Mouse (Mus musculus): ENCODE results near the gene Ntn5. TPM values are rescaled to one million over a fixed set of nuclear protein-coding genes. Genes with fewer than 3 reads are reported as not detected.
"Not testable (repeated sequence)": the region's sequence is repeated elsewhere in the genome, so short reads cannot be mapped to it uniquely, and the experiment has no call there.

The Ntn5 gene
- polyA plus RNA-seq, 1 experiment, result 1.7 TPM

GRCm38 (mm10) chr7:45654424-45655047 is 29.3 kb upstream of the Ntn5 start:
- DNase-seq (ENCODE audit: extremely low spot score in 1 of 2, low spot score in 1 of 2), result no peak

DNA sequence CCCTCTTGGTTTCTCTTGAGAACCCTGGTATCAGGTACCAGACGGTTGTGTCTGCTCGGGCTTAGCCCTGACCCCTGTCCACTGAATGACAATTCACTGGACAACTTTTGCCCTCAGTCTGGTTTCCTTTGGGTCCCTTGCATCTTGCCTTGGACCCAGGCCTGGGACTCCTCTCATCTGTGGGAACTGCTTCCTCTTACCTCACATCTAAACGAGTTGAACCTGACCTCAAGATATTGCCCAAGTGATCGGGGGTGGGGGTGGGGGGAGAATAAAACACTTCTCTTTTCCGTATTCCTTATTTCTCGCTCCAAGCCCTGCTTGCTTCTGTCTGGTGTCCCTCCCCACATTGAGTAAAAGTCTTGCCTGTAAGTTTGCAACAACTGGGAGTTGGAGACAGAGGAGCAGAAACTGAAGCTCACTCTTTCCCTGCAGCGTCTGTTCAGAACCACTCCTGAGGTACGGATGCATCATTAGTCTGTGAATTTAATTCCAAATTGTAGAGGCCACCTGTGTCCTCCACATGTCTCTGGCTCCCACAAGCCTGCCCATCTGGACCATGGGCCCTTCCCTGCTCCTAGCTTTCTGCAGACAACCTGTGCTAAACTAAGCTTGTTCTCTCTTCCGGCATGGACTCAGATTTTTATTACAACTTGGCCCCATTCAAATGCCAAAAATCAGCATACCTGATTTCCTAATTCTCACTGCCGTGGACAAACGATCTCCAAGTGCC is 22.9 kb upstream of the Ntn5 start:
- no peak for DNase-seq (ENCODE audit: extremely low spot score in 1 of 2, low spot score in 1 of 2)

DNA sequence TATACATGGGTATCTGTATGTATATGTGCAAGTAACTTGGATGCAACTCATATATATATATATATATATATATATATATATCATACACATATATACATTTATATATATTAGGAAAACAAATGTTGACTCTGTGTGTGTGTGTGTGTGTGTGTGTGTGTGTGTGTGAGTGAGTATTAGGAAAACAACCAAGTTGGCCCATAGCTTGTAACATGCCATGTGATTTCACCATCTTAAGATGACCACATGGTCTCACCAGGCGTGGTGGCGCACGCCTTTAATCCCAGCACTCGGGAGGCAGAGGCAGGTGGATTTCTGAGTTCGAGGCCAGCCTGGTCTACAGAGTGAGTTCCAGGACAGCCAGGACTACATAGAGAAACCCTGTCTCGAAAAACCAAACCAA is 22.1 kb upstream of the Ntn5 start:
- DNase-seq (ENCODE audit: extremely low spot score in 1 of 2, low spot score in 1 of 2), result not testable (repeated sequence)

GRCm38 (mm10) chr7:45665303-45666138 is 18.3 kb upstream of the Ntn5 start:
- no peak for DNase-seq (ENCODE audit: extremely low spot score in 1 of 2, low spot score in 1 of 2)

DNA sequence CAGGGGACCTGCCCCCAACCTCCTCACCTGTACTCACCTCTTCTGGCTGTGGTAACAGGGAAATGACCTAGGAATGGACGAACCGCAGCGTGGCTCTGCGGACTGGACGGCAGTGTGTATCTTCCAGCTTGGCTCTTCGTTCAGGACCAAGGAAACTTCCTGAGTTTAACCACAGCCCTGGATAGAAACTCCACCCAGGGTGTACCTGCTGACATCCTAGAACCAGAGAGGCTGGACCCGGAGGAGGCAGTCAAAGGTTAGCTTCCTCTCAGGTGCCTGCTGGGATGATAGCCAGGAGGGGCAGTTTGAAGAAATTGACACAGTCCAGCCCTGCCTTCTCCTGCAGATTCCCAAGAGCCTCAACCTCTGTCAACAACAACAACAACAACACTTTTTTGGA is 17.7 kb upstream of the Ntn5 start, which contains the start of gene Fut2:
TSS of gene Fut2 (minus strand) at position 234 of the 400 bp plus-strand sequence.
- DNase-seq (ENCODE audit: extremely low spot score in 1 of 2, low spot score in 1 of 2), result no peak

DNA sequence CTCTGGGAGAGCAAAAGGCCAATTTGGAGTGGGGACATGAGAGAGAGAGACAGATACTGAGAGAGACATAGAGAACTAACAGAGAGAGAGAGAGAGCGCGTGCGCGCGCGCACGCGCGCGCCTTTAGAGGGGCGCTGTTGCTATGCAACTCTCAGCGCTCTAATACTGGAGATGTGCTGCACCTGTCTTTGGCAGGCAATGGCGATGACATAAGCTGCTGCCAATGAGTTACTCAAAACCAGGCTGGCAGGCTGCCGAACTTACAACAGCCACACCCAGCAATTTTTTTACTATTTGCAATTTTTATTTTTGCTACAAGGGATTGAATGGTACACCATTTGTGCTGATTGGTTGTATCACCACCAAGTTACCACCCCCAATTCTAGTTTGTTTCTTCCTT is 16.1 kb upstream of the Ntn5 start:
- no peak for DNase-seq (ENCODE audit: extremely low spot score in 1 of 2, low spot score in 1 of 2)

GRCm38 (mm10) chr7:45668921-45669320 is 14.9 kb upstream of the Ntn5 start:
- no peak for DNase-seq (ENCODE audit: extremely low spot score in 1 of 2, low spot score in 1 of 2)

DNA sequence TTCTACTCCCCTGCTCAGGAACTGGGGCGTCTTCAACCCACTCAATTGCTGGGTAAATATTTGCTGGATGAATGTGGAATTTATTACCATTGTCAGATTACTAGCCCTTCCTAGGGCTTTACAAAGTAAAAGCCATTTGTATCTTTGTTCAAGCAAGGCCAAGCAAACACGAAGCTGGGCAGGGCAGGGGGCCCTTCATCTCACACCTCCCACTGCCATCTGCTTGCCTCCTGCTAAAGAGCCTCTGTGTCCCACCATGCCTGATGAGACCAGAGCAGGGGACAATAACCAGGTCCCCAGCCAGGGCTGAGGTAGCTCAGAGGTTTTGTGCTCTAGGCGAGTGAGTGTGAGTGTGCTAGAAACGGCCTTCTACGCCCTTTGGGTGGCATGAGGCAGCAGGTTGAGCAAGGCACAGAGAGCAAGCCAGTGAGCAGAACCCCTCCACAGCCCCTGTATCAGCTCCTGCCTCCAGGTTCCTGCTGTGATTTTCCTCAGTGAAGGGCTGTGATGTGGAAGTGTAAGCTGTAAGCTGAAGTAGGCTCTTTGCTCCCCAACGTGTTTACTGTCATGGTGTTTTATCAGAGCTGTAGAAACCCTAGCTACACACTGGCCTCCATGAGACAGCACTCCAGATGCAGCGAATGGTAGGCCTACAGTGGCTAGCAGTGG is 6.1 kb upstream of the Ntn5 start:
- no peak for DNase-seq (ENCODE audit: extremely low spot score in 1 of 2, low spot score in 1 of 2)

GRCm38 (mm10) chr7:45678513-45678912 is 5.3 kb upstream of the Ntn5 start:
- no peak for DNase-seq (ENCODE audit: extremely low spot score in 1 of 2, low spot score in 1 of 2)

GRCm38 (mm10) chr7:45679966-45680621 is 3.7 kb upstream of the Ntn5 start:
- DNase-seq (ENCODE audit: extremely low spot score in 1 of 2, low spot score in 1 of 2), result no peak

GRCm38 (mm10) chr7:45681046-45681736 is 2.6 kb upstream of the Ntn5 start:
- DNase-seq (ENCODE audit: extremely low spot score in 1 of 2, low spot score in 1 of 2), result no peak

DNA sequence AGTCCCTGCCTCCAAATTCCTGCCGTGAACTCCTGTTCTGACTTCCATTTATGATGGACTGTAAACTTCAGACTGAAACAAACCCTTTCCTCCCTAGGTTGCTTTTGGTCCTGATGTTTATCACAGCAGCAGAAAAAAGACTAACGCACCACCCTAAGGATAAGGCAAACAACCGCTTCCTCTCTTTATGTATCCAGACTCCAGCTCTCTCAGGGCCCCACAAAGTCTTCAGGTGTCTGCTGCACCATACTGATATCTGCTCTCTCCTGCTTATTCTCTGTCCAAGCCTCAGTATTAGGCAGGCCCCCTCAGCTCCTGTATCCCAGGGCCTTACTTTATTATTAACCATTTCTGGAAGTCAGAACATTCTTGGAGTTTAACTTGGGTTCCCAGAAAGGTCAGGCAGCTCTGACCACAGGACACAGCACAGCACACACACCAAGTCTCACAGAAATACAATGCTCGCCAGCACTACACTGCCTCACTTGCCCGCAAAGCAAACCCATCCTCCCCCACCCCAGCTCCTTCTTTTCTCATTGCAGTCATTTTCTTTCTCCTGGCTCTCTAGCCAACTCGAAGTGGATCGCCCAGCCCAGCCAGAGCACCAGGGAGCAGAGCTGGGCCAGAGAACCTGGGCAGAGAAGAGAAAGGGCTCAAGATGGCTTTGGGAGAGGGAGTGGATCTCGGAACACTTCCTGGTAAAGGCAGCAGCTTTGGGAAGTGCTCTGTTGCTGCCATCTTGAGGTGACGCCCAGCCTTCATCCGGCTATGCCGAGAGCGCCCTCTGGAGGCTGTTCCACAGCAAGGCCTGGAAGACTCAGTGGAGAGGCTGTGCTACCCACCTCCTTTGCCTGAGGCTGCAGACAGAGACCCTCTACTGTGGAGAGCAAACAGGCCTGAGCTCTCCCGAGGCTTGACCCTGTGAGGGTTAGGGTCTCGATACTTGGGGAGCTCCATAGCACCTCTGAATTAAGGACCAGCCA is 1.4 kb upstream of the Ntn5 start:
- peak in 1 of 2 experiments; percentile 93 for DNase-seq (ENCODE audit: extremely low spot score in 1 of 2, low spot score in 1 of 2)

- DNase-seq (ENCODE audit: extremely low spot score in 1 of 2, low spot score in 1 of 2), result no peak
Observed at GRCm38 (mm10) chr7:45685811-45686210, 2.0 kb downstream of the Ntn5 start.

DNA sequence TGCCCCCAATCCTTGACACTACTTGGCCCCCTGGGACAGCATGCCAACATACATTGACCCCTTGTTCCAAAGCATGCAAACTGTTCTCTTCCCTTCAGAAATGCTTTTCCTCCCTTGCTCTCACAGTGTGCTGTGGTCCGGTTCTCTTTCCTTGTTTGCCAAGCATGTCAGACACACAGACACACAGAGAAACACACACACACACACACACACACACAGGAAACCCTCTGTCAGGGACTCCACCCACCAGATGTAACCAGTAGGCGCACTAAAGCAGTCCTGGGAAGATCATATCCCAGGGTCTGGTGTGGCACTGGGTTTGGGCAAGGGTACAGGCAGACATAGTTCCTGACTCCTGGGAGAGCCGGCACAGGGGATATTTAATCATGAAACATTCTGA is 3.0 kb downstream of the Ntn5 start:
- DNase-seq (ENCODE audit: extremely low spot score in 1 of 2, low spot score in 1 of 2), result no peak

DNA sequence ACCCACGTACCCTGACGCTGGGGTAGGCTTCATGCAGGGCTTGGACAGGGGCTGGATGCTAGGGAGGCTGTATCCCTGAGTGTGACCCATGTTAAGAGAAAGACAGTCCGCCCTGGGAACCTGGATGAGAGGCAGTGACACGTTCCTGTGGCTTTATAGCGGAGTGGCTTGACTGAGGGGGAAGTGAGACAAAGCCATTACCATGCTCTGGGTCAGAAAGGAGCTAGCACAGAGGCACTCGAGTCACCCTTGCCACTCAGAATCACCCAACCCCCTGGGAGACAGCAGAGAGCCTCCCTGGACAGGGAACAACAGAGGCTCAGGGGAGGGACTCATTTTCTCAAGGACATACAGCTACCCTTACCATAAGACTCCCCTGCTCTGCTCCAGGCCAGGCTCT is 5.3 kb downstream of the Ntn5 start:
- DNase-seq (ENCODE audit: extremely low spot score in 1 of 2, low spot score in 1 of 2), result no peak

GRCm38 (mm10) chr7:45689800-45690199 is 6.0 kb downstream of the Ntn5 start:
- DNase-seq (ENCODE audit: extremely low spot score in 1 of 2, low spot score in 1 of 2), result no peak

- no peak for DNase-seq (ENCODE audit: extremely low spot score in 1 of 2, low spot score in 1 of 2)
Observed at GRCm38 (mm10) chr7:45692364-45692763, 8.5 kb downstream of the Ntn5 start.

DNA sequence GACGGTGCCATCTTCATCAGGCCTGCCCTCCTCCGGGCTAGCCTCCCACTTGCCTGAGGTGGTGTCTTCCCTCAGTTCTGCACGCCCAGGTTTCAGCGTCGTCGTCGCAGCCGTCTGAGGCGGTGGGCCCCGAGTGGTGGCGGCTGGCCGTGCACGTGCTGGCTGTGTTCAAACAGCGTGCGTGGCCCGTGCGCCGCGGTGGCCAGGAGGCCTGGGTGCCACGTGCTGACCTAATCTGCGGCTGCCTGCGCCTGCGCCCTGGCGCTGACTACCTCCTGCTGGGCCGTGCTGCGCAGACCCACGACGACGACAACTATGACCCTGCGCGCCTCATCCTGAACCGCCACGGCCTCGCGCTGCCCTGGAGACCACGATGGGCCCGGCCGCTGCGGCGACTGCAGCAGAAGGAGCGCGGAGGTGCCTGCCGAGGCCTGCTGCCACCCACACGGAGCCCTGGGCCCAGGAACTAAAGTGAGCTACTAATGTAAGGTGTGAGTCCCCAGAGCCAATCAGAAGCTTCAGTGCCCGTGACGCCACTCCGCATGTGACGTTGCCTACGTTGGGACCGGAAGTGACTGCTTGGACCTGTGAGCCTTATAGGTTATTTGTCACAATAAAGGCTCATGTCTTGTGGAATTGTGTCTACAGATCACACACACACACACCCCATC is 10.2 kb downstream of the Ntn5 start, which contains the start of gene Sec1:
TSS of gene Sec1 (minus strand) at position 482 of the 671 bp plus-strand sequence.
- DNase-seq (ENCODE audit: extremely low spot score in 1 of 2, low spot score in 1 of 2), result no peak
